Comparison of ENCODE assay signal across 15 mouse cellular contexts in the genomic region with DNA sequence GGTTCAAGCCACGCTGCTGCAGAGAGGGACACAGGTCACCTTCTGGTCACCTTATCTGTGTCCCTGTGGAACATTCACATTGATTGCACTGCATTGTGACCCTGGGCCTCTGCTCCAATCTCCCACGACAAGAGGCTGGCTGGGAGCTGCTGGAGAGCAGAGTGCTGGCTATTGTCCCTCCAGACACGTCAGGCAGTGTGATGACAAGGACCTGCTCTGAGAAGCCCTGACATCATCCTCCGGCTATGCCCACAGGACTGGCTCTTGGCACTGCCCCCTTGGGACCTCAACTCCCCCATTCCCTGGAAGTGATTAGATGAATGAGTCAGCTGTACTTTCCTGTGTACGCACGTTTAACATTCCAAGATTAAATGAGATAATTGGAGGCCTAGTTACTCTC. TPM values are rescaled to one million over a fixed set of nuclear protein-coding genes. Genes with fewer than 3 reads are reported as not detected.
DNase-seq lines count a peak whose midpoint lies in the region; ATAC-seq and TF ChIP-seq lines count a peak whose summit lies in the region.
"Had no signal": no experiment of that assay in that cellular context is flagged by ENCODE, and none has a peak within 500 bp of the region (broad histone marks: within the 10 kb centered on the region; RNA-seq: fewer than 3 reads in every experiment).

No protein-coding gene starts in this region.

- no peak overlapping the region for H3K27ac ChIP-seq in gastrocnemius, adult 2 months
- peak overlapping the region; percentile 95 for H3K27ac ChIP-seq in heart, embryonic 12.5 days (ENCODE audit: poor library complexity, severe bottlenecking)
- H3K27ac ChIP-seq in liver, embryonic 11.5 days (ENCODE audit: low read depth, low read length) = no peak overlapping the region
- H3K27ac ChIP-seq: hindbrain, embryonic 15.5 days; neural tube, embryonic 15.5 days had no signal

- H3K9me3 ChIP-seq in heart, embryonic 12.5 days (replicated peaks) = no peaks in the 10 kb centered on the region
- H3K9me3 ChIP-seq in liver, embryonic 11.5 days (ENCODE audit: control insufficient read depth, low read length) = no peaks in the 10 kb centered on the region
- H3K9me3 ChIP-seq: hindbrain, embryonic 15.5 days; neural tube, embryonic 15.5 days had no signal

- WGBS in heart, embryonic 12.5 days = 6% methylated on average over 6 of the region's 6 CpGs
- WGBS in liver, embryonic 11.5 days = 44% methylated on average over 6 of the region's 6 CpGs

- no peak overlapping the region for H3K4me3 ChIP-seq in gastrocnemius, adult 2 months
- H3K4me3 ChIP-seq in heart, embryonic 12.5 days = no peak overlapping the region
- H3K4me3 ChIP-seq in liver, embryonic 11.5 days (ENCODE audit: low read depth, low read length) = no peak overlapping the region
- H3K4me3 ChIP-seq: hindbrain, embryonic 15.5 days; neural tube, embryonic 15.5 days had no signal

- 0 out of 2 replicates have a peak overlapping the region, but pooled peaks have one; percentile 17 for H3K4me2 ChIP-seq in heart, embryonic 12.5 days
- no peak overlapping the region for H3K4me2 ChIP-seq in liver, embryonic 11.5 days
- H3K4me2 ChIP-seq: hindbrain, embryonic 15.5 days; lung, embryonic 14.5 days; neural tube, embryonic 15.5 days had no signal

- DNase-seq in gastrocnemius, adult 2 months = peak; percentile 15
- DNase-seq in gastrocnemius, postnatal 36 days = no peak
- DNase-seq in NIH3T3 (ENCODE audit: low read depth) = peak; percentile 62
- peak; percentile 5 for DNase-seq in lung, postnatal 14 days
- no peak for DNase-seq in left cerebral cortex, postnatal 10 days (ENCODE audit: extremely low spot score in 1 of 2, low spot score in 2 of 2)
- DNase-seq in liver, embryonic 11.5 days (ENCODE audit: low spot score) = no peak
- DNase-seq in thymus, postnatal 14 days = no peak
- DNase-seq: lung, embryonic 14.5 days; right cerebral cortex, postnatal 14 days had no signal

- no peak for TF ChIP-seq CTCF in gastrocnemius, adult 2 months (IDR thresholded peaks at IDR 0.05)

- H3K4me1 ChIP-seq in heart, embryonic 12.5 days (replicated peaks) = peaks cover 82% of the 10 kb centered on the region
- H3K4me1 ChIP-seq in liver, embryonic 11.5 days (replicated peaks; ENCODE audit: control insufficient read depth, insufficient read depth, low read length) = no peaks in the 10 kb centered on the region
- H3K4me1 ChIP-seq: hindbrain, embryonic 15.5 days; neural tube, embryonic 15.5 days had no signal

- intact Hi-C loops in gastrocnemius, adult 2 months (cut with DNase I) = no loop called here
- intact Hi-C loops in gastrocnemius, postnatal 36 days (cut with DNase I) = no loop called here
- intact Hi-C loops in left cerebral cortex, postnatal 10 days (cut with DNase I) = no loop called here

- H3K27me3 ChIP-seq in heart, embryonic 12.5 days (replicated peaks) = no peaks in the 10 kb centered on the region
- no peaks in the 10 kb centered on the region for H3K27me3 ChIP-seq in liver, embryonic 11.5 days (replicated peaks; ENCODE audit: control insufficient read depth, insufficient read depth, low read length)
- H3K27me3 ChIP-seq: hindbrain, embryonic 15.5 days; neural tube, embryonic 15.5 days had no signal

- 0 out of 2 replicates have a peak overlapping the region, but pooled peaks have one; percentile 26 for H3K9ac ChIP-seq in heart, embryonic 12.5 days
- no peak overlapping the region for H3K9ac ChIP-seq in liver, embryonic 11.5 days (ENCODE audit: low read depth, low read length)
- H3K9ac ChIP-seq: hindbrain, embryonic 15.5 days; lung, embryonic 14.5 days; neural tube, embryonic 15.5 days had no signal

- peaks cover 23% of the 10 kb centered on the region for H3K36me3 ChIP-seq in heart, embryonic 12.5 days
- H3K36me3 ChIP-seq in liver, embryonic 11.5 days (ENCODE audit: control insufficient read depth, insufficient read depth, low read length) = no peaks in the 10 kb centered on the region
- H3K36me3 ChIP-seq: hindbrain, embryonic 15.5 days; neural tube, embryonic 15.5 days had no signal

- ATAC-seq in heart, embryonic 12.5 days (ENCODE audit: insufficient number of reproducible peaks, low FRiP score) = peak; percentile 85
- ATAC-seq in liver, embryonic 11.5 days (replicated peaks; ENCODE audit: low FRiP score) = no peak
- ATAC-seq: CD4-positive, CD25-positive, alpha-beta regulatory T cell, adult 4 months; midbrain, embryonic 16.5 days had no signal

RNA-seq across cellular contexts. Expression of a gene that starts 46.7 kb away (rescaled TPM):
- 10 to 100 TPM in 1 of 2 experiments, 1 to 10 TPM in 1; 8.5 to 11.7 TPM for total RNA-seq in gastrocnemius, adult 2 months (2021)
- 1 to 10 TPM; 6.8 to 9.0 TPM for total RNA-seq in gastrocnemius, postnatal 36 days (2021)
- 13.3 and 15.5 TPM in 2 replicates for polyA plus RNA-seq in heart, embryonic 12.5 days (2016; fragmentation: Nextera tagmentation; extraction: Ambion mirVana)
- 100 to 1,000 TPM; 136 to 139 TPM for total RNA-seq in left cerebral cortex, postnatal 10 days (2021)
- polyA plus RNA-seq in liver, embryonic 11.5 days (2014; fragmentation: Nextera tagmentation; extraction: Ambion mirVana) = 1.6 and 2.1 TPM in 2 replicates

RNA-seq across cellular contexts. Expression of a gene that starts 49.8 kb away (rescaled TPM):
- under 1 TPM in 1 of 2 experiments, not detected in 1; 0.23 TPM for total RNA-seq in gastrocnemius, adult 2 months (2021)
- total RNA-seq in gastrocnemius, postnatal 36 days (2021) = under 1 TPM in 1 of 2 experiments, not detected in 1; 0.25 TPM
- 0.15 and 0.18 TPM in 2 replicates for polyA plus RNA-seq in heart, embryonic 12.5 days (2016; fragmentation: Nextera tagmentation; extraction: Ambion mirVana)
- 1 to 10 TPM; 3.1 to 4.2 TPM for total RNA-seq in left cerebral cortex, postnatal 10 days (2021)
- polyA plus RNA-seq in liver, embryonic 11.5 days (2014; fragmentation: Nextera tagmentation; extraction: Ambion mirVana) = not detected in 2 replicates
- polyA plus RNA-seq: CD4-positive, CD25-positive, alpha-beta regulatory T cell, adult 4 months; hindbrain, embryonic 15.5 days; large intestine, adult 2 months; midbrain, embryonic 16.5 days had no signal

Comparison
In these comparisons a context has a peak if more than half of its experiments do, and no peak if none do; other contexts are left out.
1. DNase-seq: peak in gastrocnemius, adult 2 months (single experiment), NIH3T3 (single experiment) and lung, postnatal 14 days (single experiment); none in gastrocnemius, postnatal 36 days (0 of 2), left cerebral cortex, postnatal 10 days (0 of 2), liver, embryonic 11.5 days (single experiment) and thymus, postnatal 14 days (single experiment).
2. RNA of a gene that starts 46.7 kb away (total RNA-seq): 136 to 139 TPM in left cerebral cortex, postnatal 10 days; 8.5 to 11.7 TPM in gastrocnemius, adult 2 months and 6.8 to 9.0 TPM in gastrocnemius, postnatal 36 days; every median in the first group is over 10 times any median in the second.